Mouse (Mus musculus): ENCODE data around the gene Cpeb3. TPM values are rescaled to one million over a fixed set of nuclear protein-coding genes. Genes with fewer than 3 reads are reported as not detected.

Cpeb3 gene
- total RNA-seq, 2 experiments from 2014 or later = 0.80 to 3.1 TPM

DNA sequence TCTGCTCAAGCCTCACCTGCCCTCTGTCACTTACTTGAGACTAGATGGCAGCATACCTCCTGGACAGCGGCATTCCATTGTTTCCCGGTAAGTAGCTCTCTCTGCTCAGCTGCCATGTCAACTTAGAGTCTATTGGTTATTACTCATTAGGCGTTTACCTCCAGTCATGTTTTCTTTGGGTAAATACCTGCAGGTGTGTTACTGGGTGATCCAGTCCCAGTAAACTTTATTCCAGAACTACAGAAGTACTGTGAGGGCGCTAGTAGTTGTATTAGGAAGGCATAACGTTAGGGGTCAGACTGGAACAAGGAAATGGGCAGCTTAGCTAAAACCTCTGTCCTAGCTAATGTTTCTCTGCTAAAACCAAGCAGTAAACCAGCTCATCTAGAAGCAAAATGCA lies 203.8 kb downstream of the Cpeb3 start:
- ATAC-seq (replicated peaks; ENCODE audit: low FRiP score, low TSS enrichment, poor library complexity, severe bottlenecking) = no peak

Other genes with a start within 250 kb of the Cpeb3 start
- gene March5, start 1.1 kb downstream of the Cpeb3 start, total RNA-seq (2014; fragmentation: Nextera tagmentation) = 138 TPM in 2 replicates
- gene March5, start 1.1 kb downstream of the Cpeb3 start, total RNA-seq (2017) = 77.5 and 90.8 TPM in 2 replicates
- gene Ide, start 129.3 kb upstream of the Cpeb3 start, total RNA-seq (2014; fragmentation: Nextera tagmentation) = 73.1 and 111 TPM in 2 replicates
- 89.7 and 103 TPM in 2 replicates for gene Ide, start 129.3 kb upstream of the Cpeb3 start, total RNA-seq (2017)
- gene Kif11, start 167.8 kb upstream of the Cpeb3 start, total RNA-seq (2014; fragmentation: Nextera tagmentation) = 71.5 and 75.2 TPM in 2 replicates
- 144 TPM in 2 replicates for gene Kif11, start 167.8 kb upstream of the Cpeb3 start, total RNA-seq (2017)
- 51.2 and 63.8 TPM in 2 replicates for gene Hhex, start 226.2 kb upstream of the Cpeb3 start, total RNA-seq (2014; fragmentation: Nextera tagmentation)
- gene Hhex, start 226.2 kb upstream of the Cpeb3 start, total RNA-seq (2017) = 33.5 and 34.2 TPM in 2 replicates